Mouse (Mus musculus) cortical plate, adult 2 months (tissue): ENCODE data around the gene Fpr3.

ENCODE experiments used
- CTCF ChIP-seq: fragments of 200-500 bp; IDR thresholded peaks from 2 replicates; pipeline ENCODE4 v1.5.1; 2011; ENCODE audit warnings: mild to moderate bottlenecking, control low read depth, low read length; ENCODE audit not compliant: insufficient read depth; ENCODE audit errors: extremely low read depth
- POLR2A ChIP-seq: fragments of 200-500 bp; IDR thresholded peaks from 2 replicates; pipeline ENCODE4 v1.6.1; 2011; ENCODE audit warnings: mild to moderate bottlenecking, low read length, control low read depth; ENCODE audit not compliant: insufficient read depth; ENCODE audit errors: extremely low read depth

- TF ChIP-seq CTCF = no peak
- TF ChIP-seq POLR2A = no peak
Measured at GRCm38 (mm10) chr17:17840796-17841195, 46.9 kb upstream of the Fpr3 start.
